Mouse (Mus musculus) adrenal gland (tissue): ENCODE data around the gene C1galt1.

Experiments used
- intact Hi-C: fragments of 180-260 bp; cut with DNase I; formaldehyde crosslinking; loops from one replicate; pipeline ENCODE4 v1.15.1; 2025

The C1galt1 gene

DNA sequence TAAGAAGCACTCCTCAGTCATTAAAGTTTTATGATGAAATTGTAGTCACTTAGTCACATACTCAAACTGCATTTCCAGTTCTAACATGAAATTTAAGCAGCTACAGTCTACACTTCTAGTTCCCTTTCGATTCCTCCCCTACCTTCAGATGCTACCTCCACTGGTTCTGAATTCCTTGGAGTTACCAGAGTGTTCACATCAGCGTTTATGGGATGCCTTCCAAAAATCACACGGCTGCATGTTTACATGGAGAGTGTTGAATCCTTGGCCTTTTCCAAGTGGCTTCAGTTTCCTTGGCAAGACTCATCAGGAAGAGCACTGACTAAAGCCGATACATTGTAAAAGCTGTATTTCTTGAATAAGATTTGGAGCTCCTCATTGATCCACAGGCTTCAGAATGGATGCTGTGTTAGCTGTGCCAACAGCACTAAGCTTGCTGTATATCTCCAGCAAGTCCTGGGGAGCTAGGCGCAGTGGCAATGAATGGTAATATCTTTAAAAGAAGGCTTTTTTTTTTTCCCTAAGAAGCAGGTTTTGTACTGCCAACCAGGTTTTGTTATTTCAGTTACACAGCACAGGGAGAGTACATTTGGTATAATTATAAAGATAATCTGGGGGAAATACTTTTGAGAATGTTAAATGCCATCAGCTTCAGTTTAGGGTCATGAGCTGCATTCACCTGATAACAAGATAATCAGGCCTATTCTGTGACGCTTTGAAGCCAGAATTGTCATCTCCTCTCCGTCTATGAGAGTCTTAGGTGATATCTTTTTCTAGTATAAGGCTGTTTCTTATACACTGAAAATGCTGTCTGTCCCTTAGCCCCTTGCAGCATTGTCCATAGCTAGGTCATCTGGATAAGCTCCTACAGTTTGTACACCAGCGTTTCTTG is 13.0 kb downstream of the C1galt1 start:
- intact Hi-C loops, result no loop called here

DNA sequence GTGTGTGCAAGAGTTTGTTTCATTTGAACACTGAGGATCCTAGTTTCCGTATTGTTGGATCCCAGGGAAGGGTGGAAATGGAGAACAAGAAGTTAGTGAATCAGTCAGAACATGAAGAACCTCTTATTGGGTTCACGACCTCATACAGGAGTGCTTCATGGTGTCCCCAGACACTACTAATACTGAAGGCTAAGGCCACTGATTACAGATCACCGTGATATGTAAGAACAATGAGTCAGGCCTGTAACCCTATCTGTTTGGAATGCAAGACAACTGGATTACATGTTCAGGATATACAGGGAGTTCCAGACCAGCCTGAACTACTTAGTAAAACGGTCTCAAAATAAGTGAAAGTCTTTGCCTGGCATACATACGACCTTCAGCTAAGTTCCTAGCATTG is 13.9 kb downstream of the C1galt1 start:
- intact Hi-C loops, result no loop called here

DNA sequence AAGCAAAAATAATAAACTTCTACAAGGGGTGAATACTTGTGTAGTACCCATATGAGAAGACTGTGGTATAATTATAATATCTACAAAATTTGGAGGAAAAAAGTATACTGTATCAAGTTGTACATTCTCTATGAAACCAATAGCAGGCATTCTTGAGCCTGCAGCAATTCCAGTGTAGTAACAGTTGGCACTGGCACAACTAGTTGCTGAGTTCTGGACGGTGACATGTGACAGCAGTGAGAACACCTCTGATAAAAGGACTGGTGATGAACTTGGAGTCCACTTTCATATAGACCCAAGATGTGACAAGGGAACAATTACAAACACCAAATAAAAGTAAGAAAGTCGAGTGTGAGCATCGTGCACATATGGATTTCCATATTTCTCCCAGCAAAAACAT is 14.5 kb downstream of the C1galt1 start:
- intact Hi-C loops, result no loop called here

- intact Hi-C loops, result no loop called here
Observed at GRCm38 (mm10) chr6:7861033-7861432, 16.4 kb downstream of the C1galt1 start.

DNA sequence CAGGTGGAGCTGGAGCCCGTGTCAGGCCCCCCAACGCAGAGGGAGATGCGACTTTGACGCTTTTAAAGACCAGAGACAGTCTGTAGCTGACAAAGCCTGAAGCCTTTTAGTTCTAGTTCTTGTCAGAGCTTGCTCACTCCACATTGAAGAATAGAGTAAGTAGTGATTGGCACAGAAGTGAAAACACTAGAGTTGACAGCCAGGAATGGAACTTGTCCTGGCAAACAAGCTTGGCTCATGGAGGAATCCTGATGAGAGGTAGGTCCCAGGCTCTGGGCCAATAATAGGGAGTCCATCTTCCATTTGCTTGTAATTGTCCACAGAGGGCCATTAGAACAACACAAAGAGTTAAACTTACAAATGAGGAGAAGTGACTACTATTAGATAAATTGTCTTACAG is 18.7 kb downstream of the C1galt1 start:
- intact Hi-C loops, result no loop called here

- intact Hi-C loops, result no loop called here
Observed at GRCm38 (mm10) chr6:7876836-7877235, 32.2 kb downstream of the C1galt1 start.

GRCm38 (mm10) chr6:7881595-7882128 is 37.0 kb downstream of the C1galt1 start:
- intact Hi-C loops, result no loop called here

- intact Hi-C loops, result no loop called here
Observed at GRCm38 (mm10) chr6:7882520-7882919, 37.9 kb downstream of the C1galt1 start.

DNA sequence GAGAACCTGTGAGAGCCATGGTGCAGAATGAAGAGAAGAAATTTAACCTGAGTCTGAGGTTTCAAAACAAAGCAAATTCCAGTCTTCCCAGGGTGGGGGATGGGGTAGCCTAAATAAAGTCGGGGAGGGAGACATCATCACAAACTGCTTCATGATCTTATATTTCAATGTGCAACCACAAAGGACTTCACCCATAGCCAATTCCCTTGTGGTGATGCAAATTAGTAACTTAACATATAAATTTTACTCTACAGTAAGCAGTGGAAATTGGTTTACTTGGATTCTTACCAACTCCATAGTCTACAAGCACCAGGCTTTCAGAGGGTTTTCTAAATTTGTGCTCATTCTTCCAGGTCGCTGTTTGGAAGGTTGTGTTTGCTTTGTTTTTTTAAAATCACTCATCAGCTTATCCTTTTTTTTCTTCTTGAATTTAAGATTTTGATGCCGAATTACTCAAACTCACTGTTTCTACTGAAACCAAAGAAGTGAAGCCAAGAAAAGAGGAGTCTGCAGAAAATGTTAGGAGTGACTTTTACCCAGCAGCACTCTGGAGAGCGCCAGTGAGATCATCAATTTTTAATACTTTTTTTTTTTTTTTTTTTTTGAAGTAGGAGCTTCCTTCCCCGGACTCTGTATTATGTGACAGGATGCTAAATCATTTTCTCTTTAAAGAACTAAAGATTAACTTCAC is 41.5 kb downstream of the C1galt1 start:
- intact Hi-C loops, result no loop called here

DNA sequence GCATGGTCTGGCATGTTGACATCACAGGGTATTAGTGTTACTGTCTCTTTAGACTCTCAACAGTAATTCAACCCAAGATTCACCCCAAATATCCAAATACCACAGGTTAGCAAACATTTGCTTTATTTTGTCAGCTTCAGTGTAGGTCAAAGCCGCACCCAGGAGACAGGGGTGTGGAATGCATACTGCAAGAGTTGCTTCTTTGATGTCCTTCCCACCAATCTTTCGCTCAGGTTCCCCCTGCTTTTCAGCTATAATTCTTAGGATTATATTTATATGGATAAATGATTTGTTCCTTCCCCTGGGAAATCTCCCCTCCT is 42.0 kb downstream of the C1galt1 start:
- intact Hi-C loops, result no loop called here

DNA sequence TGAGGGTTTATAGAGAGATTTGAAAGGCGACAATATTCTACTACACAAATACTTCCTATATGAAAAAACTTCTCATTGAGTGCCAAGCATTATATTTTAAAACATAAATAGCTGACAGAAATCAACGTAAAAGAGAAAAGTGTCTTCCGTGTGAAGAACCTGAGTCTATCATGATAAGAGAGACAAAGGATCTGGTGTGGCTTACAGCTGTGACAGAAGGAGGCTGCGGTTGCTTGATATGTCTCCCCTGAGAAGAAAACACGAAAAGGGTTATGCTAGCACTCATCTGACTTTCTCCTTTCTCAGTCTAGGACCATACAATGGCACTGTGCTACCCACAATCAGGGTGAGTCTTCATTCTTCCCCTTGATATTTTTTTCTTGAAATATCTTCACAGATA is 51.7 kb downstream of the C1galt1 start:
- intact Hi-C loops, result no loop called here

DNA sequence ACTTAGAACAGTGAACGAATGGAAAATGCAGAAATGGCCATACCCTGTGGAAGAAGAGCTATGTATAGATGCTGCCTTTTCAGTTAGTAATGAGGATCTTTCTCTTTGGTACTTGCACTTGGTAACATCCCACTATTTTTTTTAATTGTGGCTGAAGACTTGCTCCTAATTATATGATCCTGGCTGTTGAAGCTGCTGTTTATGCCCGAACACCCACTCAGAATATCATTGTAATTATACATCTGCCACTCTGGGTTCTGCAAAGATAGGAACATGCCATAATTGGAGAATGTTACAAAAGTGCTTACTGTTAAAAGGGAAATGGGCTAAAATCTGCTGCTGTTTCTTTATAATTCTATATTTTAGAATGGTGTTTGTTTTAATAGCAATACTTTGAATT is 67.4 kb downstream of the C1galt1 start:
- intact Hi-C loops, result no loop called here
